Mouse (Mus musculus) heart, embryonic 12.5 days (tissue): ENCODE measurements around the gene Tmtc4. TPM values are rescaled to one million over a fixed set of nuclear protein-coding genes. Genes with fewer than 3 reads are reported as not detected.

ENCODE experiments used
- ATAC-seq: fragments of 200-750 bp; cut with Nextera tagmentation; 2 replicates; pipeline ENCODE4 v1.8.0; 2017; ENCODE audit warnings: moderate TSS enrichment, moderate library complexity; ENCODE audit not compliant: insufficient number of reproducible peaks, low FRiP score
- H3K27ac ChIP-seq: fragments of 300-500 bp; sonication (generic); 2 replicates; pipeline ENCODE4 v1.5.1; 2016; ENCODE audit warnings: mild to moderate bottlenecking, moderate library complexity; ENCODE audit not compliant: poor library complexity, severe bottlenecking
- H3K27me3 ChIP-seq: fragments of 300-500 bp; sonication (generic); replicated peaks from 2 replicates; pipeline ENCODE4 v1.6.1; 2016; ENCODE audit warnings: mild to moderate bottlenecking, moderate library complexity
- H3K36me3 ChIP-seq: fragments of 300-500 bp; sonication (generic); 2 replicates; pipeline ENCODE4 v1.6.1; 2016; ENCODE audit warnings: mild to moderate bottlenecking, moderate library complexity
- H3K4me1 ChIP-seq: fragments of 300-500 bp; sonication (generic); replicated peaks from 2 replicates; pipeline ENCODE4 v1.6.1; 2016; ENCODE audit warnings: mild to moderate bottlenecking
- H3K4me2 ChIP-seq: fragments of 300-500 bp; sonication (generic); 2 replicates; pipeline ENCODE4 v1.6.1; 2016; ENCODE audit warnings: mild to moderate bottlenecking, moderate library complexity
- H3K4me3 ChIP-seq: fragments of 300-500 bp; sonication (generic); 2 replicates; pipeline ENCODE4 v1.5.1; 2016; ENCODE audit warnings: mild to moderate bottlenecking
- H3K9ac ChIP-seq: fragments of 300-500 bp; sonication (generic); 2 replicates; pipeline ENCODE4 v1.6.1; 2016; ENCODE audit warnings: mild to moderate bottlenecking, moderate library complexity
- H3K9me3 ChIP-seq: fragments of 300-500 bp; sonication (generic); replicated peaks from 2 replicates; pipeline ENCODE4 v1.6.1; 2016; ENCODE audit warnings: mild to moderate bottlenecking, moderate library complexity
- WGBS: fragments of 180-500 bp; shearing (Covaris S2); methylation state at CpG from one replicate; pipeline ENCODE4 v1.1.7; 2016; 5-methylcytosine and 5-hydroxymethylcytosine counted together
- polyA plus RNA-seq: library from polyadenylated mRNA; unstranded; fragments of >200 nt; fragmentation: Nextera tagmentation; extraction: Ambion mirVana; gene quantifications from 2 replicates; pipeline ENCODE4 v1.2.1, GENCODE M21; 2016

The Tmtc4 gene
- polyA plus RNA-seq, 1 experiment from 2014 or later = 23.2 TPM

GRCm38 (mm10) chr14:122883410-122883806 is 100.4 kb downstream of the Tmtc4 start:
- Histone ChIP-seq H3K9me3 (no peaks in the 10 kb centered on the region), H3K27me3 (no peaks in the 10 kb centered on the region; the same call in 1 of the 2 replicates), H3K27ac (no peak overlapping the region), H3K4me1 (peaks cover 24% of the 10 kb centered on the region), H3K36me3 (no peaks in the 10 kb centered on the region), H3K9ac (no peak overlapping the region), H3K4me3 (no peak overlapping the region), H3K4me2 (no peak overlapping the region)
- ATAC-seq = no peak
- whole genome bisulfite sequencing = 72% methylated on average over 4 of the region's 4 CpGs

DNA sequence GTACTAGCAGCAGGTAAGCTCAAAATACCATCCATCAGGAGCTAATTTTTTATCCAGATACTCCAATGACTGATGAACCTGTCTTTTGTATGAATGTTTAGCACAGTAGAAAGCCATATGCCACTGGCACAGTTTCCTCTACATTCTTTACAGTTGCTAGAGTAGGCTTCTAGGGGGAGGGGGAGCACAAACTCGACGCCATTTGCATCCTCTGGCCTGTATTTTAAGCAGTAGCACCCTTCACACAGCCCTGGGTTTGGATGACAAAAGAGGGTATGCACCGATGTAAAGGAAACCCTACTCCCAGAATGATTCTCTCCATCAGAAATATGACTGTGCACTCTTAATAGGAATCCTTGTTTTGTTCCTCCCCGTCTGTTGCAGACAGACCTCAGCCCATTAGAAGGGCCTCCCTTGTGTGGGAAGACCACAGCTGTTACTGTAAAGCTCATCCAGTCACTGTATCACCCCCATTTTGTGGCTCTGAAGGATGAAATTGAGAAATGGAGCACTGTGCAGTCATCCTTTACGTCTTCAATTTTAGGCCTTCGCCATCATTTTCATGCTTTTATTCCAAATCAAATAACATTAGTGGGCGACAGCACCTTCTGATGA is 100.9 kb downstream of the Tmtc4 start:
- H3K27ac ChIP-seq = no peak overlapping the region
- H3K4me3 ChIP-seq = no peak overlapping the region
- no peak overlapping the region for H3K9ac ChIP-seq
- H3K4me2 ChIP-seq = no peak overlapping the region
- H3K4me1 ChIP-seq = peaks cover 19% of the 10 kb centered on the region
- H3K27me3 ChIP-seq = no peaks in the 10 kb centered on the region; the same call in 1 of the 2 replicates
- 84% methylated on average over 7 of the region's 7 CpGs for WGBS
- H3K36me3 ChIP-seq = no peaks in the 10 kb centered on the region
- no peak for ATAC-seq
- H3K9me3 ChIP-seq = no peaks in the 10 kb centered on the region

DNA sequence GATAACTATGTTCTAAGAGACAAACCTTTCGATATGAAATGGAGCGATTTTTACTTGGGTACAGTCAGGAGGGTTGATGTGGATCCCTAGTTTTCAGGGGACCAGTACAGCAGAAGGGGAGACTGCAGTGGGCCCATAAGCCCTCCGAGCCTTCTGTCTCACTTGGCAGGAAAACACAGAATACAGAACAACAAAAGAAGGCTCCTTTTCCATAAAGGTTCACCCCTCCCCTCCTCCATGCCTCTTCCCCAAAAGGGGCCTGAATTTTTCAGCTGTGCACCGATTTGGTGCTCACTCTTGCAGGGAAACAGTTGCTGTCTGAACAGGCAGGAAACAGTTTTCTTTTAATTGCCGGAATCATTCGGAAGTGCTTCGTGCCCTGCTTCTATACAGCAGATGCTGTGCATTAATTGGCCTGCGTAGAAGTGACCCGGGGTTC is 101.6 kb downstream of the Tmtc4 start:
- H3K9ac ChIP-seq = no peak overlapping the region
- WGBS = 79% methylated on average over 9 of the region's 9 CpGs
- no peak for ATAC-seq

GRCm38 (mm10) chr14:122881699-122882098 is 102.1 kb downstream of the Tmtc4 start:
- 67% methylated on average over 2 of the region's 2 CpGs for WGBS
- Histone ChIP-seq H3K9ac (no peak overlapping the region), H3K4me1 (peaks cover 12% of the 10 kb centered on the region; the same call in 1 of the 2 replicates), H3K36me3 (no peaks in the 10 kb centered on the region), H3K27me3 (no peaks in the 10 kb centered on the region; the same call in 1 of the 2 replicates), H3K27ac (no peak overlapping the region), H3K4me3 (no peak overlapping the region), H3K9me3 (no peaks in the 10 kb centered on the region), H3K4me2 (no peak overlapping the region)
- ATAC-seq = no peak

More for the DNA sequence above, 101.6 kb downstream of the Tmtc4 start:
- Histone ChIP-seq H3K27ac (no peak overlapping the region), H3K36me3 (no peaks in the 10 kb centered on the region), H3K4me3 (no peak overlapping the region), H3K9me3 (no peaks in the 10 kb centered on the region), H3K4me1 (peaks cover 12% of the 10 kb centered on the region; the same call in 1 of the 2 replicates), H3K4me2 (no peak overlapping the region), H3K27me3 (no peaks in the 10 kb centered on the region; the same call in 1 of the 2 replicates)

DNA sequence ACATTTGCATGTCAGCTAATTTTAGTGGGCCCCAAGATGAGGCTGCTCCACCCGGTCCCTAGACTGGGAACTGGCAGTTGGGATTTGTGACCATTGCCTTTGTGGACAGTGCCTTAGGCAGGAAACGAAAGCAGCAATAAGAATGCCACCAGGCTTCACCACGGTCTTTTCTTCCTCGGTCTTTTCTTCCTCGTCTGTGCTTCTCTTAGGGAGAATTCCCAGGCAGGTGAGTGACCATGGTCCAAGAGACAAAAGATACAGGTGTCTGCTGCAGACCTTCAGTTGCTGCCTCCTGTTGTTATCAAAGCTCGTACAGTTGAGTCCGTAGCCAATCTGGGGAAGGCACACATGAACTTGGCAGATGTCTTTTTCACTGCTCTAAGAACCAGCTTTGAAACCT is 103.5 kb downstream of the Tmtc4 start:
- ATAC-seq = no peak
- WGBS = 74% methylated on average over 7 of the region's 7 CpGs
- Histone ChIP-seq H3K4me2 (no peak overlapping the region), H3K27ac (no peak overlapping the region), H3K9ac (no peak overlapping the region), H3K4me1 (peaks cover 18% of the 10 kb centered on the region), H3K36me3 (no peaks in the 10 kb centered on the region), H3K4me3 (no peak overlapping the region), H3K9me3 (no peaks in the 10 kb centered on the region), H3K27me3 (no peaks in the 10 kb centered on the region)

DNA sequence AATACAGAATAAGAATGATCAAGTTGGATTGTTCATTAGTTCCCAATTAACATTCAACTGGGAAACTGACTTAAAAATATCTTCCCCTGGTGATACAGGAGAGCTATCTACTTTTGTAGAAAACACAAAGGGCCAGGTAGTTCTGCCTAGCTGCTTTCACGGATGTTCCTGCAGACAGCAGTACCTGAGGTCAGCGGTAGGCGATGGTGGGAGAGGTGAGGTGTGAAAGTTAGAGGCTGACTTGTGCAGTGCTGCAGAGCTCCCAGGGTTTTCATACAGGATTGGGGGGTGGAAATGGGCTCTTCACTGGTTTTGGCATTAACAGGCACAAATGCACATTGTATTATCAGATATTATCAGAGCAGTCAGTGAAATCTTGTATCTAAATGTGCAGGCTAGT is 106.0 kb downstream of the Tmtc4 start:
- Histone ChIP-seq H3K9me3 (no peaks in the 10 kb centered on the region), H3K4me1 (peaks cover 21% of the 10 kb centered on the region), H3K27ac (no peak overlapping the region), H3K9ac (no peak overlapping the region), H3K4me3 (no peak overlapping the region), H3K36me3 (no peaks in the 10 kb centered on the region), H3K4me2 (no peak overlapping the region), H3K27me3 (no peaks in the 10 kb centered on the region)
- no peak for ATAC-seq
- 75% methylated on average over 3 of the region's 3 CpGs for WGBS

- no peak overlapping the region for H3K27ac ChIP-seq
- H3K36me3 ChIP-seq = no peaks in the 10 kb centered on the region
- 62% methylated on average over 7 of the region's 7 CpGs for WGBS
- no peaks in the 10 kb centered on the region for H3K27me3 ChIP-seq
- H3K9me3 ChIP-seq = no peaks in the 10 kb centered on the region
- no peak overlapping the region for H3K9ac ChIP-seq
- no peak overlapping the region for H3K4me2 ChIP-seq
- peaks cover 26% of the 10 kb centered on the region for H3K4me1 ChIP-seq
- ATAC-seq = no peak
- no peak overlapping the region for H3K4me3 ChIP-seq
These were observed 107.1 kb downstream of the Tmtc4 start for GRCm38 (mm10) chr14:122876723-122877122.

GRCm38 (mm10) chr14:122876163-122876562 is 107.7 kb downstream of the Tmtc4 start:
- H3K4me1 ChIP-seq = peaks cover 24% of the 10 kb centered on the region
- no peaks in the 10 kb centered on the region for H3K27me3 ChIP-seq
- no peaks in the 10 kb centered on the region for H3K36me3 ChIP-seq
- 5% methylated on average over 6 of the region's 6 CpGs for WGBS
- no peaks in the 10 kb centered on the region for H3K9me3 ChIP-seq
- H3K4me2 ChIP-seq = no peak overlapping the region
- H3K9ac ChIP-seq = no peak overlapping the region
- no peak overlapping the region for H3K4me3 ChIP-seq
- peak; percentile 76; the same call in 1 of the 2 replicates for ATAC-seq
- H3K27ac ChIP-seq = no peak overlapping the region

DNA sequence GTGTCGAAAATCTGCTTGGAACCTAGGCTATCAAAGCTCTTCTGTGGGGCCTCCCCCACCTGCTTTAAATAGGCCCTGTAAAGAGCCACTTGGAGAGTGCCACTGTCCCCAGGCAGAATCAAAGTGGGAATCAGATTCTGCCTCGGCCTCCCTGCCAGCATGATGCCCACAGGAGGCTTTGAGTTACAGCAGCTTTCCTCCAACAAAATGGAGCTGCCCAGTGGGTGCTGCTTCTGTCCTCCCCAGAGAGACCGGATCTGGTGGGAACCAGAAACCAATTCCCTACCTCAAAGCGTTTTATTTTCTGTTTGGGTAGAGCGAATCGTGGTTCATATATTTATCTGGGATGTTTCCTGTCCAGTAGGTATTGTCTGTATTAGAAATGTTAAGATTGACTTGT is 108.2 kb downstream of the Tmtc4 start:
- Histone ChIP-seq H3K9me3 (no peaks in the 10 kb centered on the region), H3K4me1 (peaks cover 24% of the 10 kb centered on the region), H3K27me3 (no peaks in the 10 kb centered on the region), H3K36me3 (no peaks in the 10 kb centered on the region), H3K4me3 (no peak overlapping the region), H3K9ac (no peak overlapping the region), H3K27ac (no peak overlapping the region), H3K4me2 (no peak overlapping the region)
- no peak for ATAC-seq
- WGBS = 52% methylated on average over 6 of the region's 6 CpGs

GRCm38 (mm10) chr14:122875056-122875455 is 108.8 kb downstream of the Tmtc4 start:
- H3K4me3 ChIP-seq = no peak overlapping the region
- no peaks in the 10 kb centered on the region for H3K36me3 ChIP-seq
- WGBS = 71% methylated on average over 8 of the region's 8 CpGs
- no peak overlapping the region for H3K27ac ChIP-seq
- H3K4me1 ChIP-seq = peaks cover 24% of the 10 kb centered on the region
- H3K9me3 ChIP-seq = no peaks in the 10 kb centered on the region
- H3K4me2 ChIP-seq = no peak overlapping the region
- ATAC-seq = no peak
- H3K27me3 ChIP-seq = no peaks in the 10 kb centered on the region
- H3K9ac ChIP-seq = no peak overlapping the region

GRCm38 (mm10) chr14:122872612-122873011 is 111.2 kb downstream of the Tmtc4 start:
- Histone ChIP-seq H3K4me3 (no peak overlapping the region), H3K4me2 (no peak overlapping the region), H3K9me3 (no peaks in the 10 kb centered on the region), H3K36me3 (no peaks in the 10 kb centered on the region), H3K27ac (no peak overlapping the region), H3K27me3 (no peaks in the 10 kb centered on the region), H3K9ac (no peak overlapping the region), H3K4me1 (peaks cover 27% of the 10 kb centered on the region)
- WGBS = 78% methylated on average over 6 of the region's 6 CpGs
- ATAC-seq = no peak
